Comparison of ENCODE assay signal across 11 mouse cellular contexts in the genomic region with DNA sequence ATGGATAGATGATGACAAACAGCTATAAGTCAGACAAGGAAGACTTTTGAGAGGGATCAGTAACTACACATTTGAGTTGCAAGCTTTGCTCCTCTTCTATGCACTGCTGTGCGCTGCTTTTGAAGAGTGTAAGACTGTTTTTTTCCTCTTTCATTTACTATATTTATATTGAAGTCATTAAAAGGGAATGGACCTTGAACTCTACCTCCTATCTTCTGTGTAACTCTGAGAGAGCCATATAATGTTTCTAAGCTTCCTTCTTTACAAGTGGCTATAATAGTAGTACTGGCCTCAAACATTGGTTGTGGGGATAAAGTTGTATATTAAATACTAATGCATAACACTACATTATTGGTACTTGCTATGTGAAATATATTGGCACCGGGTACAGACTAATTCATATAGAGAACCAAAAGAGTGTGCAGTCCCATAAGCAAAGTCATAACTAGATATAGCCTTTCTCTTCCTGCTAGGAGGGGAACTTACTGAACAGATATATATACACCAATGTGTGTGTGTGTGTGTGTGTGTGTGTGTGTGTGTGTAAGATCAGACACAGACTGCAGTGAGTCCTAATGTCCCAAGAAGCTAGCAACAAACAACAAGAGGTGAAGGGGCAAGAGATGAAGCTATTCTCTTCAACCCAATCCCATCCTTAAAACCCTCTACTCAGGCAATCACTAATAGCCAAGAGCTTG. TPM values are rescaled to one million over a fixed set of nuclear protein-coding genes. Genes with fewer than 3 reads are reported as not detected.
A peak's percentile ranks its signal among the peaks of the same experiment; 100 is the strongest.
DNase-seq lines count a peak whose midpoint lies in the region; ATAC-seq and TF ChIP-seq lines count a peak whose summit lies in the region.
"Had no signal": no experiment of that assay in that cellular context is flagged by ENCODE, and none has a peak within 500 bp of the region (broad histone marks: within the 10 kb centered on the region; RNA-seq: fewer than 3 reads in every experiment).

No protein-coding gene starts in this region.

- no peaks in the 10 kb centered on the region for H3K27me3 ChIP-seq in hindbrain, embryonic 14.5 days (ENCODE audit: control insufficient read depth, insufficient read depth, low read length)
- no peaks in the 10 kb centered on the region for H3K27me3 ChIP-seq in hindbrain, postnatal 0 days (ENCODE audit: insufficient read depth, low read length)
- H3K27me3 ChIP-seq in neural tube, embryonic 12.5 days (replicated peaks) = no peaks in the 10 kb centered on the region
- no peaks in the 10 kb centered on the region for H3K27me3 ChIP-seq in neural tube, embryonic 15.5 days (replicated peaks)
- H3K27me3 ChIP-seq in intestine, embryonic 15.5 days (replicated peaks) = no peaks in the 10 kb centered on the region
- H3K27me3 ChIP-seq in small intestine, adult 2 months (ENCODE audit: control insufficient read depth, insufficient read depth, low read length) = no peaks in the 10 kb centered on the region
- H3K27me3 ChIP-seq: embryonic facial prominence, embryonic 13.5 days had no signal

- 97% methylated on average over 2 of the region's 2 CpGs for WGBS in hindbrain, embryonic 14.5 days
- 95% methylated on average over 2 of the region's 2 CpGs for WGBS in hindbrain, postnatal 0 days
- WGBS in neural tube, embryonic 12.5 days = 92% methylated on average over 2 of the region's 2 CpGs
- WGBS in neural tube, embryonic 15.5 days = 94% methylated on average over 2 of the region's 2 CpGs
- WGBS in intestine, embryonic 15.5 days = 75% methylated on average over 2 of the region's 2 CpGs
- WGBS in small intestine, adult 2 months = 34% methylated on average over 2 of the region's 2 CpGs

- no peaks in the 10 kb centered on the region for H3K4me1 ChIP-seq in hindbrain, embryonic 14.5 days (replicated peaks; ENCODE audit: control insufficient read depth, insufficient read depth, low read length)
- H3K4me1 ChIP-seq in hindbrain, postnatal 0 days (ENCODE audit: insufficient read depth, low read length) = no peaks in the 10 kb centered on the region
- H3K4me1 ChIP-seq in neural tube, embryonic 12.5 days = no peaks in the 10 kb centered on the region
- peaks cover 5% of the 10 kb centered on the region for H3K4me1 ChIP-seq in neural tube, embryonic 15.5 days
- H3K4me1 ChIP-seq in intestine, embryonic 15.5 days (replicated peaks) = 0 out of 2 replicates have a peak, but pooled peaks cover 7% of the 10 kb centered on the region
- H3K4me1 ChIP-seq in small intestine, adult 2 months (ENCODE audit: control insufficient read depth, insufficient read depth, insufficient read length, low read length) = peaks cover 27% of the 10 kb centered on the region

- no peak for TF ChIP-seq CTCF in hindbrain, postnatal 0 days (IDR thresholded peaks at IDR 0.05; ENCODE audit: low read depth)
- TF ChIP-seq CTCF in small intestine, adult 2 months (IDR thresholded peaks at IDR 0.05; ENCODE audit: extremely low read depth, insufficient read length, insufficient replicate concordance, low read depth, low read length) = no peak

- TF ChIP-seq POLR2A in small intestine, adult 2 months (IDR thresholded peaks at IDR 0.05; ENCODE audit: low read depth, low read length) = no peak

- no peak for DNase-seq in hindbrain, embryonic 14.5 days (ENCODE audit: low spot score)
- DNase-seq in hindbrain, postnatal 0 days (ENCODE audit: low spot score) = no peak
- DNase-seq in retina, embryonic 14.5 days (ENCODE audit: low spot score) = no peak

- no peaks in the 10 kb centered on the region for H3K9me3 ChIP-seq in hindbrain, embryonic 14.5 days (ENCODE audit: control insufficient read depth, low read length)
- H3K9me3 ChIP-seq in hindbrain, postnatal 0 days (ENCODE audit: low read length) = no peaks in the 10 kb centered on the region
- no peaks in the 10 kb centered on the region for H3K9me3 ChIP-seq in neural tube, embryonic 12.5 days
- no peaks in the 10 kb centered on the region for H3K9me3 ChIP-seq in neural tube, embryonic 15.5 days (replicated peaks)
- no peaks in the 10 kb centered on the region for H3K9me3 ChIP-seq in intestine, embryonic 15.5 days
- H3K9me3 ChIP-seq: embryonic facial prominence, embryonic 13.5 days; heart, embryonic 10.5 days had no signal

- H3K36me3 ChIP-seq in hindbrain, embryonic 14.5 days (replicated peaks; ENCODE audit: control insufficient read depth, insufficient read depth) = no peaks in the 10 kb centered on the region
- H3K36me3 ChIP-seq in hindbrain, postnatal 0 days (ENCODE audit: insufficient read depth, low read length) = no peaks in the 10 kb centered on the region
- no peaks in the 10 kb centered on the region for H3K36me3 ChIP-seq in neural tube, embryonic 12.5 days
- no peaks in the 10 kb centered on the region for H3K36me3 ChIP-seq in neural tube, embryonic 15.5 days
- H3K36me3 ChIP-seq in intestine, embryonic 15.5 days = no peaks in the 10 kb centered on the region
- H3K36me3 ChIP-seq in small intestine, adult 2 months (ENCODE audit: control insufficient read depth, insufficient read depth, low read length) = no peaks in the 10 kb centered on the region
- H3K36me3 ChIP-seq: embryonic facial prominence, embryonic 13.5 days; heart, embryonic 10.5 days had no signal

- no peak overlapping the region for H3K4me3 ChIP-seq in hindbrain, embryonic 14.5 days (replicated peaks; ENCODE audit: low read length)
- no peak overlapping the region for H3K4me3 ChIP-seq in hindbrain, postnatal 0 days (ENCODE audit: low read length)
- H3K4me3 ChIP-seq in neural tube, embryonic 12.5 days = no peak overlapping the region
- no peak overlapping the region for H3K4me3 ChIP-seq in neural tube, embryonic 15.5 days (replicated peaks)
- no peak overlapping the region for H3K4me3 ChIP-seq in intestine, embryonic 15.5 days (replicated peaks)
- H3K4me3 ChIP-seq in small intestine, adult 2 months (ENCODE audit: low read depth, low read length) = no peak overlapping the region
- H3K4me3 ChIP-seq: embryonic facial prominence, embryonic 13.5 days; heart, embryonic 10.5 days had no signal

- no peak overlapping the region for H3K9ac ChIP-seq in hindbrain, embryonic 14.5 days
- no peak overlapping the region for H3K9ac ChIP-seq in hindbrain, postnatal 0 days (replicated peaks; ENCODE audit: low read length)
- H3K9ac ChIP-seq in neural tube, embryonic 12.5 days = no peak overlapping the region
- no peak overlapping the region for H3K9ac ChIP-seq in neural tube, embryonic 15.5 days (replicated peaks)
- H3K9ac ChIP-seq in intestine, embryonic 15.5 days = no peak overlapping the region
- H3K9ac ChIP-seq: embryonic facial prominence, embryonic 13.5 days; lung, embryonic 14.5 days had no signal

- H3K4me2 ChIP-seq in hindbrain, embryonic 14.5 days (replicated peaks) = no peak overlapping the region
- H3K4me2 ChIP-seq in hindbrain, postnatal 0 days (ENCODE audit: low read depth, low read length) = no peak overlapping the region
- H3K4me2 ChIP-seq in neural tube, embryonic 12.5 days (replicated peaks) = no peak overlapping the region
- no peak overlapping the region for H3K4me2 ChIP-seq in neural tube, embryonic 15.5 days
- no peak overlapping the region for H3K4me2 ChIP-seq in intestine, embryonic 15.5 days (replicated peaks)
- H3K4me2 ChIP-seq: embryonic facial prominence, embryonic 13.5 days; lung, embryonic 14.5 days had no signal

- peak; percentile 12; the same call in 1 of the 2 replicates for ATAC-seq in hindbrain, embryonic 14.5 days (ENCODE audit: low FRiP score)
- ATAC-seq in hindbrain, postnatal 0 days = no peak
- ATAC-seq in neural tube, embryonic 12.5 days (ENCODE audit: low FRiP score, low read depth) = 0 out of 2 replicates have a peak, but pooled peaks have one; percentile 2
- no peak for ATAC-seq in neural tube, embryonic 15.5 days (ENCODE audit: low FRiP score)
- ATAC-seq in intestine, embryonic 15.5 days = peak; percentile 56
- ATAC-seq: CD4-positive, CD25-positive, alpha-beta regulatory T cell, adult 4 months had no signal

- H3K27ac ChIP-seq in hindbrain, embryonic 14.5 days = no peak overlapping the region
- no peak overlapping the region for H3K27ac ChIP-seq in hindbrain, postnatal 0 days
- H3K27ac ChIP-seq in neural tube, embryonic 12.5 days = no peak overlapping the region
- no peak overlapping the region for H3K27ac ChIP-seq in neural tube, embryonic 15.5 days (replicated peaks)
- H3K27ac ChIP-seq in intestine, embryonic 15.5 days = 0 out of 2 replicates have a peak overlapping the region, but pooled peaks have one; percentile 42
- peak overlapping the region; percentile 40 for H3K27ac ChIP-seq in small intestine, adult 2 months (ENCODE audit: insufficient read depth, low read depth, low read length)
- H3K27ac ChIP-seq: embryonic facial prominence, embryonic 13.5 days; heart, embryonic 10.5 days had no signal

RNA-seq across cellular contexts. Expression of a gene that starts 47.7 kb away (rescaled TPM):
- polyA plus RNA-seq in hindbrain, embryonic 14.5 days (2014; fragmentation: Nextera tagmentation; extraction: Ambion mirVana) = 4.2 and 4.9 TPM in 2 replicates
- 0.25 and 0.73 TPM in 2 replicates for total RNA-seq in hindbrain, postnatal 0 days (2014; rRNA removed)
- polyA plus RNA-seq in hindbrain, postnatal 0 days (2015; fragmentation: Nextera tagmentation; extraction: Ambion mirVana) = 3.7 and 4.3 TPM in 2 replicates
- 3.2 and 4.2 TPM in 2 replicates for polyA plus RNA-seq in neural tube, embryonic 12.5 days (2016; fragmentation: Nextera tagmentation; extraction: Ambion mirVana)
- polyA plus RNA-seq in neural tube, embryonic 15.5 days (2015; fragmentation: Nextera tagmentation; extraction: Ambion mirVana) = 4.0 and 16.1 TPM in 2 replicates
- polyA plus RNA-seq in intestine, embryonic 15.5 days (2015; fragmentation: Nextera tagmentation; extraction: Ambion mirVana) = 6.5 and 8.6 TPM in 2 replicates
- polyA plus RNA-seq in small intestine, adult 2 months (2012; rRNA removed) = 67.5 and 97.3 TPM in 2 replicates

Comparison
In these comparisons a context has a peak if more than half of its experiments do, and no peak if none do; other contexts are left out.
1. ATAC-seq: peak in hindbrain, embryonic 14.5 days (single experiment), neural tube, embryonic 12.5 days (single experiment) and intestine, embryonic 15.5 days (single experiment); none in hindbrain, postnatal 0 days (single experiment) and neural tube, embryonic 15.5 days (single experiment).
2. H3K27ac ChIP-seq: peak in intestine, embryonic 15.5 days (single experiment) and small intestine, adult 2 months (single experiment); none in hindbrain, embryonic 14.5 days (single experiment), hindbrain, postnatal 0 days (single experiment), neural tube, embryonic 12.5 days (single experiment) and neural tube, embryonic 15.5 days (single experiment).